Mouse (Mus musculus): Measurements from ENCODE around the gene Gss. TPM values are rescaled to one million over a fixed set of nuclear protein-coding genes. Genes with fewer than 3 reads are reported as not detected.
"Not testable (repeated sequence)": the region's sequence is repeated elsewhere in the genome, so short reads cannot be mapped to it uniquely, and the experiment has no call there.

Gss gene
- total RNA-seq, 1 experiment from 2014 or later: 32.5 TPM

DNA sequence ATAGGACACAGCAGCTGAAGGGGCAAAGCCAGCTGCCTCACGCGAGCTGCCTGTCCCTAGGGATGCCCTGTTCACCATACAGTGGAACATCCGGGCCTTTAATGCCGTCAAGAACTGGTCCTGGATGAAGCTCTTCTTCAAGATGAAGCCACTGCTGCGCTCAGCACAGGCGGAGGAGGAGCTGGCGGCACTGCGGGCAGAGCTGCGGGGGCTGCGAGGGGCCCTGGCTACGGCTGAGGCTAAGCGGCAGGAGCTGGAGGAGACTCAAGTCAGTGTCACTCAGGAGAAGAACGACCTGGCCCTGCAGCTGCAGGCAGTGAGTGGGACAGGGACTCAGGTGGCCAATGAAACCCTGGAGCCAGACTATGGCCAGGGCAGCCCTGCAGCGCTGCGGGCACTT lies 33.7 kb upstream of the Gss start:
- ATAC-seq (replicated peaks in 1 of 2; ENCODE audit: insufficient read depth in 1 of 2, low FRiP score in 2 of 2, low TSS enrichment in 1 of 2, low read depth in 1 of 2, poor library complexity in 2 of 2, severe bottlenecking in 2 of 2): no peak

DNA sequence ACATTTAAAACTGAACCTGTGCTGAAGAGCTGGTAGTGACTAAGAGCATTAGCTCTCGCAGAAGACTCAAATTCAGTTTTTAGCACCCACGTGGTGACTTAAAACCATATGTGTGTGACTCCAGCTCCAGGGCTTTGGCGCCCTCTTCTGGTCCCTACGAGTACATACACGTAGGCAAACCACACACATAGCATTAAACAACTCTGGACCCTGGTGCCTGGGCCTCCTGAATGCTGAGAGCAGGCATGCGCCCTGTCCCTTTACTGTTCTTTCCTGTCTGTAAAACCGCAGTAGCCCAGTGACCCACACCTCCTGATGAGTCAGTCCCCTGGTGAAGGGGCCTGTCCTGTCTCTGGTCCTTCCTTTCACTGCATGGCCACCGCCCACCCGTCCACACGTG lies 32.1 kb upstream of the Gss start:
- ATAC-seq (replicated peaks in 1 of 2; ENCODE audit: insufficient read depth in 1 of 2, low FRiP score in 2 of 2, low TSS enrichment in 1 of 2, low read depth in 1 of 2, poor library complexity in 2 of 2, severe bottlenecking in 2 of 2): peak; percentile 18 to 48; a peak in 1 of 4 replicates

DNA sequence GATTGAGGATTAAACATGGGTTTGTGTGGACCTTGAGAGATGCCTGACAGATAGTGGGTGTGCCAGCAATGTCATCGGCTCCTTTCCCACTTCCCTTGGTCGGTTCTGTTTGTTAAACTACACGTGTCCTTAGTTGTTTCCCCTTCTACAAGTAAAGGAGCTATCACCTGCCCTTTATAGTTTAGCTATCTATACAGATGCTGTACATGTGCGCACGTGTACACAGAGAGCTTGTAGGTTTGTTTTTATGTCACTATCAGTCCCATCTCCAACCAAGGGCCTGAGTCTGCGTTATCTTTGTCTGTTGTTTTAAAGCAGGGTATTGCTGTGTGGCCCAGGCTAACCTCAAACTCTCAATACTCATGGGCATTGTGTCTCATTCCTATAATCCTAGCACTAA lies 31.4 kb upstream of the Gss start:
- ATAC-seq (replicated peaks in 1 of 2; ENCODE audit: insufficient read depth in 1 of 2, low FRiP score in 2 of 2, low TSS enrichment in 1 of 2, low read depth in 1 of 2, poor library complexity in 2 of 2, severe bottlenecking in 2 of 2): no peak

DNA sequence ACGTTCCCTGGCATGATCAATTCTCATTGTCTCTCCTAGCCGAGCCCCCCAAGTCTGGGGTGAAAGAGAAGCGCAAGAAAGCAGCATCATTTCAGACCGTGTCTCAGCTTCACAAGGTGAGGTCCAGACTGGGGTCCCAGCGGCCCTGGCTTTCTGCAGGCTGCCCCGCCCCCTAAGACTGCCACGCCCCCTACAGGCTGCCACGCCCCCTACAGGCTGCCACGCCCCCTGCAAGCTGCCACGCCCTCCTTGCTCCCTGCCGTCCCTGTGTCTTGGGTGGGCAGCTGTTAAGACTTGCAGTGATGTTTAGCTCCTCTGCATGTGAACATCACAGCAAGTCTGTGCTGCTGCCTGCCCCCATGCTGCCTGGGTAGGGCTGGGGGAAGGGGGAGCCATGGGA lies 30.0 kb upstream of the Gss start:
- ATAC-seq (replicated peaks in 1 of 2; ENCODE audit: insufficient read depth in 1 of 2, low FRiP score in 2 of 2, low TSS enrichment in 1 of 2, low read depth in 1 of 2, poor library complexity in 2 of 2, severe bottlenecking in 2 of 2): no peak

DNA sequence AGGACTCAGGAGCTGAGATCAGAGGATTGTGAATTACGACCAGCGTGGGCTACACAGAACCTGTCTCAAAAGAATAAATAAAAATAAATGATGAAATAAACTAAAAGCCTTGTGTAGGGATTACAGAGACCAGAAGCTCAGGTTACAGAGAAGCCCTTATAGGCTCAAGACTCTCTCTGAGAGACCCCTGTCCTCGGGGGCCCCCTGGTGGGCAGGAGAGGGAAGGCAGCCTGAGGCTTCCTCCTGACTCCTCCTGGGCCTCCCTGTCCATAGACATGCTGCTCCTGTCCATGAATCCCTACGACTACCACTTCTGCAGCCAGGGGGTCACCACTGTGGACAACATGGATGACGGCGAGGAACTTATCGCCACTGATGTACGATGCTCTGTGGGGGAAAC lies 27.2 kb upstream of the Gss start:
- peak; percentile 61 to 75 for ATAC-seq (replicated peaks in 1 of 2; ENCODE audit: insufficient read depth in 1 of 2, low FRiP score in 2 of 2, low TSS enrichment in 1 of 2, low read depth in 1 of 2, poor library complexity in 2 of 2, severe bottlenecking in 2 of 2)

DNA sequence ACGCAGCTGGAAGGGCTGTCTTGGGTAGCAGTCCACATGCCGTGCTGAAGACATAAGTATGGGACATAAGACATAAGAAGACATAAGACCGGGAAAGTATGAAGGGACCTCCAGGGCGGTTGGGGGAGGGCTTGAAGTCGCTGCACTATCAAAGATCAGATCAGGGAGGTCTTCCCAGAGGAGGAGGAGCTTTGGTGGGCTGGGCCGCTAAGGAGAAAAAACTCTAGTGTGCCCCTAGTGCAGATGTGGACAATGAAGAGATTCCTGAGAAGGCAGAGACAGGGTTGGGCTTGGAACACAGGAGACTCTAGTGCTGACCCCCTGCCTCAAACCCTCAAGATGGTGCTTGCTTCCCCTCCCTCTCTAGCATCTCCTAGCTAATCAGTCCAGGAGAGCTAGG lies 24.4 kb upstream of the Gss start:
- ATAC-seq (replicated peaks in 1 of 2; ENCODE audit: insufficient read depth in 1 of 2, low FRiP score in 2 of 2, low TSS enrichment in 1 of 2, low read depth in 1 of 2, poor library complexity in 2 of 2, severe bottlenecking in 2 of 2): no peak

DNA sequence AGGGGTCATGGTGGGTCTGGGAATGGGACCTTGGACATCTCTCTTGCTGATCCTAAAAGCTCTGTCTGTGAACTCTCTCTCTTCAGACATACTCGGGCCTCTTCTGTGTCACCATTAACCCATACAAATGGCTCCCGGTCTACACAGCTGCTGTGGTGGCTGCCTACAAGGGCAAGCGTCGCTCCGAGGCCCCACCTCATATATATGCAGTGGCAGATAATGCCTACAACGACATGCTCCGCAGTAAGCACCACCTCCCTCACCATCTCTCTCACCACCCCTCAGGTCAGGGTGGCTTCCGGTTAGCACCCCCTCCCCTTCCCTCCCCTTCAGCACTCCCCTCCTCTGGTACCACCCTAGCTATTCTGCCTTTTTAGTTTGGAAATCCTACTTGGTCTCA lies 21.3 kb upstream of the Gss start:
- no peak for ATAC-seq (replicated peaks in 1 of 2; ENCODE audit: insufficient read depth in 1 of 2, low FRiP score in 2 of 2, low TSS enrichment in 1 of 2, low read depth in 1 of 2, poor library complexity in 2 of 2, severe bottlenecking in 2 of 2)

DNA sequence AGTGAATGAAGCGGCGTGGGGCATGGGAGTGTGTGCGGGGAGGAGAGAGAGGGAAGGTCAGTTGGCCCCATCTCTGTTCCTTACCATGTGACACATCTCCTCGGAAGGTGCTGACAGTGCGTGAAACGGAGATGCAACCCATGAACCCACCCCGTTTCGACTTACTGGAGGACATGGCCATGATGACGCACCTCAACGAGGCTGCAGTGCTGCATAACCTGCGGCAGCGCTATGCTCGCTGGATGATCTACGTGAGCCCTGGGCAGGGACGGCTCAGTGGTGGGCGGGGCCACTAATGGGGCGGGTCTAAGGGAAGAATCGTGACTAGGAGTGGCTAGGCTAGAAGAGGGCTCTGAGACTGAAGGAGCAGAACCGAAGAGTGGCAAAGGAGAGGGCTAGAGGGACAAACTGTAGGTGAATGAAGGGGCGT lies 20.7 kb upstream of the Gss start:
- ATAC-seq (replicated peaks in 1 of 2; ENCODE audit: insufficient read depth in 1 of 2, low FRiP score in 2 of 2, low TSS enrichment in 1 of 2, low read depth in 1 of 2, poor library complexity in 2 of 2, severe bottlenecking in 2 of 2): peak; percentile 93 to 95

DNA sequence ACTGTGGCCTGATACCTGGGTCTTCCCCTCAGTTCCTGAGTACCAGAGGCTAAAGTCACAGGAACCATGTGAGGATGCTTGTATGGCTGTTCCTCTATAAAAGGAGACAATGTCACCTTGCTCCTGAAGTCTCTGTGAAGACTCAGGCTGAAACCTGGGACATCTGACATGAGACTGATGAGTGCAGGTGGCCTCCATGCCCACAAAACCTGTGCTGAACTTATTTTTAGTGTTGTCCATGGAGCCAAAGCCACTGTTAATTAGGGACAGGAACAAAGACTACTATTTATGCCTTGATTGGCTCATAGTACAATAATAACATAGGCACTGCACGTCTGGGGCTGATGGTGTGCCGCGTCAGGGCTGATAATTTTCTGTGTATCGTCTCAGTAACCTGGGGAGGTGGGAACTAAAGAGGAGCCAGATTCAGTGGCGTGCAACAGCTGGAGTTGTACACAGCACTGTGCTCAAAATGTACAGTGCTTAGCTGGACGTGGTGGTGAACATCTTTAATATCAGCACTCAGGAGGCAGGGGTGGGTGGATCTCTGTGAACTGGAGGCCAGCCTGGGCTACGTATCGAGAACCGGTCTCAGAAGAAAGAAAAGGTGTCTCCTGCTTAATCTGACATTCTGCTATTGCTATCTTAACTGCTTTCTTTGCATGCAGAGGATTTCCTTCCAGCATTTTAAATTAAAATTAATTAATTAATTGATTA lies 19.4 kb upstream of the Gss start:
- no peak for ATAC-seq (replicated peaks in 1 of 2; ENCODE audit: insufficient read depth in 1 of 2, low FRiP score in 2 of 2, low TSS enrichment in 1 of 2, low read depth in 1 of 2, poor library complexity in 2 of 2, severe bottlenecking in 2 of 2)

DNA sequence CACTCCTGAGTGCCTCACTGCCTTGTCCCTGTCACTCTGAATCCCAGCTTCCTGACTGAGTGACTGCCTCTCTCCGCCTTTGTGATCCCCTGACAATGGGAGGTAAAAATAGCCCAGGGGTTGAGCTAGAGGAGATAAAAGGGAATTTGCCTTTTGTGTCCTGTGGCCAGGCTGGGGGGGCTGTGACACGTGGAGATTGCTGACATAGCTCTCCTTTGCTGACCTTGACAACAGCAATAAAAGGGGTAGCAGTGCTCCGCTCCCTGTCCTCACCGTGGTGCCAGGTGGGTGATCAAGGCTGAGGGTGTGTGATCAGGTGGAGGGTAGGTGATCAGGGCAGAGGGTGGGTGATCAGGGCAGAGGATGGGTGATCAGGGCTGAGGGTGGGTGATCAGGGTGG lies 18.4 kb upstream of the Gss start, which contains the start of gene Myh7b:
Gene Myh7b, plus strand, starts transcription at position 235 of the 400 bp plus-strand sequence.
- ATAC-seq (replicated peaks in 1 of 2; ENCODE audit: insufficient read depth in 1 of 2, low FRiP score in 2 of 2, low TSS enrichment in 1 of 2, low read depth in 1 of 2, poor library complexity in 2 of 2, severe bottlenecking in 2 of 2): no peak

DNA sequence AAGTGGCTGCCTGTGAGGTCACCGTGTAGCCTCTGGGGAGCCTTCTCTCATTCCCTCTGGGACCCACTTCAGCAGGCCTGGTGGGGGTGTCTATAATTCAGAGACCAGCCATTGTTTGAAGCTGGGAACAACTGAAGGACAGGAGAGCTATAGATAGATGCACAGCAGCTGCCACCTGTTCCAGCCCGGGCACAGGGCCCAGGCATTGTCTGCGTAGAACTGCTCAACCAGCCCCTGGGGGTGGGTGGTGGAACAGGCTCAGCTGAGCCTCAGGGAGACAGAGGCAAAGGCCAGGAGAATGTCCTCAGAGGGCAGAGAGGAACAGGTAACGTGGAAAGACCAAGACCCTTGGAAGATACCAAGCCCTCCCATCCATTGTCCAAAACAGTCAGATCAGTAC lies 13.8 kb upstream of the Gss start:
- no peak for ATAC-seq (replicated peaks in 1 of 2; ENCODE audit: insufficient read depth in 1 of 2, low FRiP score in 2 of 2, low TSS enrichment in 1 of 2, low read depth in 1 of 2, poor library complexity in 2 of 2, severe bottlenecking in 2 of 2)

DNA sequence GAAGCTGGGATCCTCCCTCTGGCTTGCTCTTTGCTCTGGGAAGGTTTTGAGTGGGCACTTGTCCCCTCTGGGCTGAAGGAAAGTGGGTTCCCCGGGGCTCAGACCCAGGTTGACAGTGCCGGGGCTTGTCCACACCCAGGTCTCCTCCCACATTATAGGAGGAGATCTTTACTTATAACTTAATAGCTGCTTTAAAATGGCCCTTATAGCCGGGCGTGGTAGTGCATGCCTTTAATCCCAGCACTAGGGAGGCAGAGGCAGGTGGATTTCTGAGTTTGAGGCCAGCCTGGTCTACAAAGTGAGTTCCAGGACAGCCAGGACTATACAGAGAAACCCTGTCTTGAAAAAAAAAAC lies 12.6 kb upstream of the Gss start:
- not testable (repeated sequence) for ATAC-seq (replicated peaks in 1 of 2; ENCODE audit: insufficient read depth in 1 of 2, low FRiP score in 2 of 2, low TSS enrichment in 1 of 2, low read depth in 1 of 2, poor library complexity in 2 of 2, severe bottlenecking in 2 of 2)

DNA sequence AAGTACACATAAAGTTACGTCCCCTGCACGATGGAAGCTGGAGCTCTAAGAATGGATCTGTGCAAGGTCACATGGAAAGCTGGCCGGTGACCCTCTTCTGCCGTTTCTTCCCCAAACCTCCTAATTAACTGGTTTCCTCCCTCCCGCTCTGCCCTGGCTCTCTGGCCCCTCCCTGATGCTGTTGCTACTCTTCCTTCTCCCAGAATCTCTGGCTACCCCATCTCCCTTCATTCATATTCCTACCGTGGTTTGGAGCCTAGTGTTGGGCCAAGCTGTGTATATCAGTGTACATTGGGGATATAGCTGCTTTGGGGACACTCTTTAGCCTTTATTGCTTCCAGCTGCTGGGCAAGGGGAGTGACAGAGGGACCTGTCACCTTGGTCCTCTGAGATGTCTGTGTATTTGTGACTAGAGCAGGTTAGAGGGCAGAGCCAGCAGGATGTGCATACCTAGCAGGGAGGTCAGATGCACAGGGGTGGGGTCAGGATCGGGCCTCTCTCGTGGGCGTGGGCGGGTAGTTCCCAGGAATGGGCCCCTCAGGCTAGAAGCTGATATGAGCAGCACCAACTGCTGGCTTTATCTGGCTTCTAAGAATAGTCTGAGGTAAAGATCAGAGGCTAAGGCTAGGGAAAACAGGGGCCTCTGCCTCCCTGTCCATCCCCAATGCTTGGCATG lies 12.1 kb upstream of the Gss start:
- ATAC-seq (replicated peaks in 1 of 2; ENCODE audit: insufficient read depth in 1 of 2, low FRiP score in 2 of 2, low TSS enrichment in 1 of 2, low read depth in 1 of 2, poor library complexity in 2 of 2, severe bottlenecking in 2 of 2): no peak

DNA sequence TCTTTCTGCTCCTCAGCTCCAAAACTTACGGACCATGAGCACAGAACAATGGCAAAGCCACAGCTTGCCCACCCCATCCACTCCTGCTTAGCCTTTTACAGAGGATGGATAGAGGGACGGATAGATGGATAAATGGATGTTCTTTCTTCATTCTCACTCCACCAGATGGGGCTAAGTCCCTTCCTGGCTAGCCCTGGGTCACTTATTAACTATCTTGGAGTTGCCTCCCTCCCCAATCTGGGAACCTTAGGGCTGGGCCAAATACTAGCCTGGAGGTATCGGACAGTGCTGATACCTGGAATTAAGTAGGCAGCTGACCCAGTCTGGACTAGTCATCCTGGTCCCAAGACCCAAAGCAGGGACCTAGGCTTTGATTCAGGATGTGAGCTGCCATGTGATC lies 11.1 kb upstream of the Gss start:
- ATAC-seq (replicated peaks in 1 of 2; ENCODE audit: insufficient read depth in 1 of 2, low FRiP score in 2 of 2, low TSS enrichment in 1 of 2, low read depth in 1 of 2, poor library complexity in 2 of 2, severe bottlenecking in 2 of 2): no peak

DNA sequence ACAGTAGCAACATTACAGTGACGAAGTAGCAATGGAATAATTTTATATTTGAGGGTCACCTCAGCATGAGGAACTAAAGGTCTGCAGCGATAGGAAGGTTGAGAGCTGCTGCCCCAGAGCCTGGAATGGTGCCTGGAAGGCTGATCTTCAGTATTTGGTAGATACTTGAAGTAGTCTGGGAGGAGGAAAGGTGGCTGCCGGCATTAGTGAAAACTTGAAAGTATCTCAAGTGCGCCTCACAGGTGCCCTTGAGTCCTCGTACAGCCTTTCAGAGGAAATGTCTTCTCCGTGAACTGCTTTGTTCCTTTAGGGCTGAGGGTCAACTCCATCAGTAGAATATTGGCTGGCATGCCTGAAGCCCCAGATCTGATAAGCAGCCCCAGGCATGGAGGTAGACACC lies 2.9 kb upstream of the Gss start:
- no peak for ATAC-seq (replicated peaks in 1 of 2; ENCODE audit: insufficient read depth in 1 of 2, low FRiP score in 2 of 2, low TSS enrichment in 1 of 2, low read depth in 1 of 2, poor library complexity in 2 of 2, severe bottlenecking in 2 of 2)

DNA sequence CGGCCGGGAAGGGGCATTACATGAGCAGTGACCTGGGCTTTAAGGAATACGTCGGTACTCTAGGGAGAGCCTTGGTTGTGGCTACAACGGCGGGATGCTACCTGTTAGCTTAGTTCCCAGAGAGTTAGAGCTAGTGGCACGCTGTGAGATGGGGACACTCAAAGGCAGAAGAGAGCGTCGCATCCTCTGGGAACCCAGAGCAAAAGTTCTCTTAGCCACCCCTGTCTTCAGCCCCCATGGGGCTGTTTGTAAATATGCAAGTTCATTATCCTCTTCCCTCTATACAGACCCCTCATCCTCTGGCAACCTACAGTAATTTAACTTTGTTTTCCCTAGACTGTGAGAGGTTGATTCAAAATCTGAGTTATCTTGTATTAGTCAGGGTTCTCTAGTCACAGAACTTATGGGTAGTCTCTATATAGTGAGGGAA lies 259 bp upstream of the Gss start:
- ATAC-seq (replicated peaks in 1 of 2; ENCODE audit: insufficient read depth in 1 of 2, low FRiP score in 2 of 2, low TSS enrichment in 1 of 2, low read depth in 1 of 2, poor library complexity in 2 of 2, severe bottlenecking in 2 of 2): no peak

DNA sequence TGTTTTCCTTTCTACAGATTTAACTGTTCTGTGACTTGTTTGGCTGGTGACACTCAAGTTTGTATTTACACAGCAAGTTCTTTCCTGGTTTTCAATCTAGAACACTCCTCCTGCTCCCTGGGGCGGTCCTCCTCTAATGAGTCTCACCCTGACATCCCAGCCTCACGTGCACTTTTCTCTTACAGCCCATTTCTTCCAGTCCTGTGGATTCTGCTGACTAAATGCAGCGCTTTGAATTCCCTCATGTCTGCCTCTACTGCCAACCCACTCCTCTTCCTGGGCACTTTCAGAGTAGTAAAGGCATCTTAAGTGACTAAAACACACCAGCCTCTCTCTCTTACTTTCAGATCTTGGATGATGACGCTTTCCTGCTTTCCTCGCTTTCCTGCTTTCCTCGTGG lies 934 bp downstream of the Gss start:
- ATAC-seq (replicated peaks in 1 of 2; ENCODE audit: insufficient read depth in 1 of 2, low FRiP score in 2 of 2, low TSS enrichment in 1 of 2, low read depth in 1 of 2, poor library complexity in 2 of 2, severe bottlenecking in 2 of 2): no peak

DNA sequence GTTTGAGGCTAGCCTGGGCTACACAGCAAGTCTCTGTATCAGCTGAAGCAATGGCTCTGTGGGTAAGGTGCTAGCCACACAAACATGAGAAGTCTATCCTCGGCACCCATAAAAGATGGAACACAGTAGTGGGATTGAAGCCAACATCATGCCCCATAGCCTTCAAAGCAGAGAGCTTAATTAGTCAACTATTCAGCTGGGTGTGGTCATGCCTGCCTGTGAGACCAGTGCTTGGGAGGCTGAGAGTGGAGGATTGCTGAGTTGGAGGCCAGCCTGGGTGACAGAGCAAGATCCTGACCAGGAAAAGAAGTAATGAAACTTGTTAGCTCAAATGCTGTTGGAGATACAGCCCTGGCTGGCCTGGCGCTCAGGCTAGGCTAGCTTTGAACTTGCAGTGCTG lies 1.7 kb downstream of the Gss start:
- ATAC-seq (replicated peaks in 1 of 2; ENCODE audit: insufficient read depth in 1 of 2, low FRiP score in 2 of 2, low TSS enrichment in 1 of 2, low read depth in 1 of 2, poor library complexity in 2 of 2, severe bottlenecking in 2 of 2): no peak

DNA sequence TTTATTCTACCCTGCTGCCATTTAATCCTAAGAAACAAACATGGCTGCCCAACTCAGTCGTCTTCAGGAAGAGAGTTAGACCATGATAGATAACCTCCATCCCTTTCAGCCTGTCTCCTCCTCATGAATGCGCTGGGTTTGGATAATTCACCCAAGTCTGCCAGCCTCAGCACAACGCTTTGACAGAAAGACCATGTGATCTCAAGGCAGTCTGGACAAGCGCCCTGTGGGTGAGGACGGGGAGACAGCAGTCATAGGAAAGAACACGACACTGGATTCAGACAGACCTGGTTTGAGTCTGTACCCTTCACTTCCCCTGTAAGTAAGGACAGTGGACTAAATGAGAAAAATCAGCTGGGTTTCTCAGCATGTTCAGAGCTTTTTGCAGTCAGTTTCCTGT lies 3.1 kb downstream of the Gss start:
- no peak for ATAC-seq (replicated peaks in 1 of 2; ENCODE audit: insufficient read depth in 1 of 2, low FRiP score in 2 of 2, low TSS enrichment in 1 of 2, low read depth in 1 of 2, poor library complexity in 2 of 2, severe bottlenecking in 2 of 2)
